Mouse (Mus musculus) ES-Bruce4 (cell line): ENCODE results near the gene Nhs.

ENCODE experiments used
- CTCF ChIP-seq: IDR thresholded peaks from one replicate; pipeline ENCODE4 v1.8.1; 2011; ENCODE audit warnings: low read depth, low read length
- POLR2A ChIP-seq: IDR thresholded peaks from one replicate; pipeline ENCODE4 v1.8.1; 2011; ENCODE audit warnings: low read length; ENCODE audit not compliant: insufficient read depth

- no peak for TF ChIP-seq POLR2A
- no peak for TF ChIP-seq CTCF
These were observed 275.9 kb downstream of the Nhs start for GRCm38 (mm10) chrX:161883661-161884060.
